Mouse (Mus musculus) heart, postnatal 14 days (tissue): Measurements from ENCODE around the gene Iscu. TPM values are rescaled to one million over a fixed set of nuclear protein-coding genes. Genes with fewer than 3 reads are reported as not detected.
"Not testable (repeated sequence)": the region's sequence is repeated elsewhere in the genome, so short reads cannot be mapped to it uniquely, and the experiment has no call there.

Experiments
- DNase-seq, 2 experiments: peaks; one replicate each; pipeline ENCODE4 v3.0.0; 2021 to 2022
- intact Hi-C: fragments of 180-260 bp; cut with DNase I; formaldehyde crosslinking; loops from one replicate; pipeline ENCODE4 v1.15.1; 2025
- total RNA-seq, 2 experiments: library from RNA; stranded (reverse); gene quantifications; 2 replicates each; pipeline ENCODE4 v1.2.3; 2021

Iscu gene
- total RNA-seq, 2 experiments from 2014 or later = 140 to 145 TPM

DNA sequence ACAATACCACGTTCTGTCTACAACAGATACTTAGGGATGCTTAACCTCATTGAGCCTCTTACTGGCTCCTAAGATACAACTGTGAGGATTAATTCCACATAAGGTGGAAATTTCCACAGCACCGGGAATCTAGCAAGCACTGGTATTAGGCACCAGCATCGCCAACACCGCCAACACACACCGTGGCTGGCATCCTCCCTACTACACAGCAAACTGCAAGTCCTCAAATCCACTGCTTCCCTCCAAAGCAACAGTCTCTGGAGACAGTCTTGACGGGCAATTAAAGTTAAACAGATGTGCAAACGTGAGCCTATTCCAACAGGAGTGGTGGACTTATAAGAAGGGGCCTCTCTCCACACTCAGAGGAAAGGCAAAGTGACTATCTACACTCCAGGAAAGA lies 8.7 kb downstream of the Iscu start:
- intact Hi-C loops = no loop called here
- no peak for DNase-seq

- no peak for DNase-seq
These were observed 9.3 kb downstream of the Iscu start for GRCm38 (mm10) chr5:113781875-113782274.

DNA sequence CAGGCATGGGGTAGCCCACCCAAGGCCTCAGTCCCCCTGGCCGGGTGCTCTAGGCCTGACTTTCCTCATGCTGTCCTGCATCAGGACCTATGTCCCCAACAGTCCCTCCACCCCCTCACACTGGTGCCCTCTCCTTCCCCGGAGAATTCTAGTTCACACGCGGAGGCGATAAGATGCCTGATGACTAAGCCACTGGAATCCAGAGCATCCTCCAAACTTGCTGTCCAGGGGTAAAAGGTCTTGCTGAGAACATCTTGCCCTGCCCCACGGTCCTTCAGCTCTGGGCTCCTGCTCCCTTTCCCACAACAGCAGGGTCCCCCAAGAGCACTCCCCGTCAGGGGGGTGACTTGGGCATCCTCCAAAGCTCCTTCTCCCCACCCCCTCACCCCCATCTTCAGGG lies 10.1 kb downstream of the Iscu start:
- intact Hi-C loops = no loop called here
- DNase-seq = no peak

More at GRCm38 (mm10) chr5:113781875-113782274, 9.3 kb downstream of the Iscu start:
- intact Hi-C loops = no loop called here

DNA sequence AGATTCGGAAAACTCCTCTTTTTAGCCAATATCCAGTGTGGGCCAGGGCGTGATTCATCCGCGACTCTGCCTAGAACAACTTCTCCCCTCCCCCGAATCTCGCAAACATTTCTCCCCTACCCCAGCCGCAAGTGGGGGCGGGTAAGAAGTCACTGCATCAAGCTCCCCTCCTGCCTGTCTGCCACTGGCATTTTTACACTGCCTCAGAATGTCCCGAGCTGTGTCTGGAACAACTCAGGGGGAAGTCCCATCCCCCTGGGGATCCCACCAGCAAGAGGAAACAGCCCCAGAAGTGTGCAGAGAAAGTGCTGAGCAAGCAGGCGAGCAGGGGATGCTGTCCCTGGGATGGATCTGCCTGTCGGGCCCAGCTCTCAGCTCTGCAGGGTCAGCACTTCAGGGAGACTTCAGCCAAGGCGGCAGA lies 11.0 kb downstream of the Iscu start:
- DNase-seq = peak; percentile 64 to 68
- intact Hi-C loops = no loop called here

GRCm38 (mm10) chr5:113784104-113784503 lies 11.6 kb downstream of the Iscu start:
- DNase-seq = peak; percentile 36 to 42

DNA sequence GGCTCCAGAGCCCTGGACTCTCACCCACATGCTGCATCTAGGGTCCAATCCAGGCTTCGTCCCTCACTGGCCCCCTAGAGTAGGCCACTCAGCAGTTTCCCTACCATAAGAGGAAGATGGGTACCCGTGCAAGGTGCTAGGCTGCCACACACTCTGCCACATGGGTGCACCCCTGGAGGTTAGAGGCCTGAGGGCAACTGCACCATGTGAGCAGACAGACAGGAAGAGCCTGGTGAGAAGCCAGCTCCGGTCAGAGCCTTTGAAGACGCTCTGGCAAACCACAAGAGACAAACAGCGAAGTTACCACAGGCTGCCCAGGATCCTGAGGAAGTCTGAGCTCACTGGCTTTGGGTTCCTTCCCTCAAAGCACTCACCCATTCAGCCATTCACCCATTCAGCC lies 14.4 kb downstream of the Iscu start:
- intact Hi-C loops = no loop called here
- DNase-seq = no peak

More at GRCm38 (mm10) chr5:113784104-113784503, 11.6 kb downstream of the Iscu start:
- intact Hi-C loops = not testable (repeated sequence)

DNA sequence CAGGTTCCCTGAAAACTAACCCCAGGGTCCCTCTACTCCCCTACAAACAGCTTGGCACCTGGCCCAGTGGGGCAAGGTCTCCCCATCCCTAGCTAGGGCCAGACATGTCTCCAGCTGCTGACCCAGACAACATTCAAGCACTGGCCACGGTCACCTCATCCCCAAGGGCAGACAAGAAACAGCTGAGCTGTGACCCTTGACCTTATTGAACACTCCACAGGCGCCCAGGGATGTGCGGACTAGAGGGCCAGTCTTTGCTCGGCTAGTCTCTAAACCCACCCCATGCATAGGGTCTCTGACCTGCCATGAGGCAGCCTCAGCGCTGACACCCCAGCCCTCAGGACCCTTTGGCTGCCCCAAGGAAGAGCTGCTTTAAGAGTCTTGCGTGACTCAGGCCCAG lies 16.1 kb downstream of the Iscu start:
- intact Hi-C loops = no loop called here
- DNase-seq = no peak

- DNase-seq = peak; percentile 38 to 45
- intact Hi-C loops = no loop called here
These were observed 16.7 kb downstream of the Iscu start for GRCm38 (mm10) chr5:113789075-113789788.

GRCm38 (mm10) chr5:113790453-113791196 lies 18.1 kb downstream of the Iscu start:
- intact Hi-C loops = no loop called here
- DNase-seq = no peak

DNA sequence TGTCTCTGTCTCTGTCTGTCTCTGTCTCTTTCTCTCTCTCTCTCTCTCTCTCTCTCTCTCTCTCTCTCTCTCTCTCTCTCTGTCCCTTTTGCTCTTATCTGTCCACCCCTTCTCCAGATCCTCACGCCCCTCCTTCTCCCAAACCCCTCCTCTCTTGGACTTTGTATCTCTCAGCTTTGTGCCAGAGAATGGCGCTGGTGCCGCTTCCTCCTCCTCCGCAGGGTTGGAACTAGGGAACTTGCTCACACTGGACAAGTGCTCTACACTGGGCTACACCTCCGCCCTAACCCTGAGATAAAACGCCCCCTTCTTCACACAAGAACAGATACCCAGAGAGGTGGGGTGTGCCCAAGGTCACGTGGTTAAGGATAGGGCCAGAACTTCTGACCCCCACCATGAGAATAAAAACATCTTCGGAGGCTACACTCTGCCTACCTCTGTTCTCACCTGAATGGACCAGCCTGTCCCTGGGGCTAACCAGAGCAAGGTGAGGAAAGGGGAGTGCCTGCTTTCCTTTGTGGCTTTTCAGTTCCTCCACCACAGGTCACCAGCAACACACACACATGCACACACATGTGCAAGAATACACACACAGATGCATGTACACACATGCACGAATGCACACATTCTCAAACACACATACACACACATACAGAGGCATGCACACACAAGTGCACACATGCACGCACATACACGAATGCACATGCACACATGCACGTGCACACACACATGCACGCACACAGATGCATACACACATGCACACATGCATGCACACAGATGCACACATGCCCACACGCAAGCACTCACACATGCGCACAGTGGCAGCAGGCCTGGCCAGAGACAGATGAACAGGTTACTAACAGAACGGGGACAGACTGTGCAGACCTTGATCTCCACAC lies 18.9 kb downstream of the Iscu start:
- no peak for DNase-seq
- intact Hi-C loops = no loop called here

DNA sequence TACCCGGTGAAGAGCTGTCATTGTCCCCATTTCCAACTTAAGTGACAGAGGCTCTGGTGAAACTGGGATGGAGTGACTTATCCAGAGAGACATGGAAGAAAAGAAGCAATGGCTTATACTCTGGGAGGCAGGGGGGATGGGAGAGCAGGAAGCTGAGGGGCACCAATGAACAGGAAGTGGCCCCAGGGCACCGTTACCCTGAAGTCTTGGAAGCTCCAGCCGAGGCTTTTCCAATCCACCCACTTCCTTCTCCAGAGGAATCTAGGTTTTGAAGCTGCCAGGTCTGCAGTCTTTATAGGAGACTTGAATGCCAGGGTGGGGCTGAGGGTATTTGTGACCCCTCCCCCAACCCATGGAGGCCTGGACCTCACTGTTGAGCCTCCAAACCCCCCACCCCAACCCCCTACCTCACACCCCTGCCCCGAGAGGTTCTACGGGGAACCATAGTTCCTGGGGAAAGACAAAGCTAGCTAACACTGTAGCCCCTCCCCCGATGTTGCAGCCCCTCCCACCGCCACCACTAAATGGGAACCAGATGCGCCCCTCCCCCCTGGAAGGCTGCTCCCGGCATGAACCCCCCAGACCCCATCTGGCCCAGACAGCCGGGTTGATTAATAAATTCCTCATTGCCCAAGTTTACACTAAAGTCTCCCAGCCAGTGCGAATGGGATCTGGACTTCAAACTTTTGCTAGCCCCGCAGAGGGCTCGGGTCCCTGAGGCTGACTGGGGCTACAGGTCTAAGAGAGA lies 24.0 kb downstream of the Iscu start:
- no peak for DNase-seq
- intact Hi-C loops = no loop called here

DNA sequence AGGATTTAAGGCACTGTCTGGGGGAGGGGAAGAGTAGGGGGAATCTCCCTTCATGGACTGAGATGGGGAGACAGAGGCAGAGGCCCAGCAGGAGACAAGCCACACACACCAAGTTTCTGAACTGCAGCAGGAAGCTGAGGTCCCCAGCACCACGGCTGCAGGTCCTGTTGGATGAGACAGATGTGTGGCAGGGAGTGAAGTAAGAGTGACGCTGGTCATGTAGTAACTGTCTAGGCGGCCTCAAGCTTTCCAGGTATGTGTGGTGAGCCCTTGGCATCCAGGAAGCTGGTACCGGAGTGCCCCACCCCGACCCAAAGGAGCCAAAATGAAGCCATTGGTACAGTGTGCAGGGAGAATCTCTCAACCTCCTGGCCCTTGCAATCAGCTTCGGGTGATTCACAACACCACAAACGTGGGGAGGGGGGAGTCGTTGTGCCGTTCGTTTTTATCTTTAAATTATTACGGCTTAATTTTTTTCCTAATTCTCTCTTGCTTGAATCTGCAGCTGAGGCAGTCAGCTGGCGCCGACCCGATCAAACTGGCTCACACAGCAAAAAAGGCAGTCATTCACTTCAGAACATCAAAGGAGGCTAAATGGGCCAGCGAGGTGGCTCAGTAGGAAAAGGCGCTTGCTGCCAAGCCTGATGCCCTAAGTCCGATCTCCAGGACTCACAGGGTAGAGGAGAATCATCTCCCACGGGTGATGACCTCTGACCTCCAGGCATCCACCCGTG lies 24.8 kb downstream of the Iscu start:
- intact Hi-C loops = no loop called here
- no peak for DNase-seq

GRCm38 (mm10) chr5:113798525-113798924 lies 26.0 kb downstream of the Iscu start:
- DNase-seq = no peak
- intact Hi-C loops = no loop called here

GRCm38 (mm10) chr5:113799691-113800090 lies 27.1 kb downstream of the Iscu start:
- intact Hi-C loops = no loop called here
- no peak for DNase-seq

DNA sequence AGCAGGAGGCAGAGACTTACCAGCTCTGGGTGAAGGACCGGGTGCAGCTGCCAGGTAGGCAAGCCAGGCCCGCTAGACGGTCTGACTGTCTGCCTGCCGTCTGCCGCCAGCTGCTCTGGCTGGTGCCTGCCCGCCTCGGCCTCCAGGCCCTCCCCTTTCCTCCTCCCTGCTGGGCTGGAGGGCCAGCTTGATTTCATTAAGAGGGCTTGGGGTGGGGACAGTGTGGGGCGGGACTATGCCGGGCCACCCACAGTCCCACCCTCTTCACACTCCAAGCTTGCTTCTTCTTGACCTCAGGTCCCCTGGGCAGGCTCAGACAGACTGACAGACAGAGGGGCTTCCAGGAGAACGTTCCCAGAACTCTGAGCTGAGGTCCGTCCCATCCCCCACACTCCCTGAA lies 27.7 kb downstream of the Iscu start, which contains the start of gene Tmem119:
Tmem119 (minus strand) TSS at position 237 of the 400 bp plus-strand sequence.
- peak; percentile 69 to 71 for DNase-seq
- intact Hi-C loops = no loop called here

DNA sequence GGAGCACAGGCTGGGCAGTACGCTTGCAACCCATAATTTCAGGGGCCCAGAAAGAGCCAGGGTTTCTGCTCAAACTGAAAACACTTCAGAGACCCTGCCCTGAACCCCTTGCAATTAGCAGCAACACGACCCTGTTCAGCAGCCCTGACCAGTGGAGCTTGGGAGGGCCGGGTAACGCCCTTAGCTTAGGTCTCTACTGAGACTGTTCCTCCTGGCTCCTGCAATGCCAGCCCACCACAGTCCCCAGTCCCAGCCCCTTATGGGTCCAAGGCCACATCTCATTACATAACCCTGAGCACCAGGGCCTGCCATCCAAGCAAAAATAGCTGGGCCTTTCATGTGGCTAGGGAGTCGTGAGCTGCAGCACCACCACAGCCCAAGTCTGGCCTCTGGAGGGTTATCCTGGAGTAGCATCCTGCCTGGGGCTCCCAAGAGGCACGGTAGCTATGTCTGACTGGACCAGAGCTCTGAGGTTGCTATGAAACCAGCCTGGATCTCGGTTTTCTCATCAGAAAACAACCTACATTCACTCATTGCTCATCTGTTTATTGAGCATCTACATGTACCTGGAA lies 31.9 kb downstream of the Iscu start:
- intact Hi-C loops = no loop called here
- no peak for DNase-seq

- intact Hi-C loops = no loop called here
- DNase-seq = no peak
These were observed 32.8 kb downstream of the Iscu start for GRCm38 (mm10) chr5:113805301-113805700.

DNA sequence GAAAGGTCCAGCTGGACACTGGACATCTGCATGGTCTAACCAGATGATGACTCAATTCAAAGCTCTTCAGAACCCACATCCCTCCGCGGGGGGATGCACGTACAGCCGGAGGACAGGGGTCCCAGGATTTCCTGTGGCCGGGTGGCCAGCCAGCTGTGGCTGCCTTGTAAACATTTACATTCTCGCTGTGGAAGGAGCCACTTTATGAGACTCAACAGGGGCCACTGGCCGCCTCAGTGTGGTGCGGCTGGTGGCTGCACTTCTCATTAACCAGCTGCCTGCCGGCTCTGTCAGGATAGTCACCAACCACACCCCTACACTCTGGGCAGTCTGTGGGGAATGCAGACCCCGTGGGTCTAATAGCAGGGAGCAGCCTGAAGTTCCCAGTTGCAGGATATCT lies 33.9 kb downstream of the Iscu start:
- intact Hi-C loops = no loop called here
- no peak for DNase-seq

GRCm38 (mm10) chr5:113807712-113808111 lies 35.2 kb downstream of the Iscu start:
- intact Hi-C loops = no loop called here
- no peak for DNase-seq
